Mouse (Mus musculus): ENCODE measurements around the gene Mthfd1l.
"Not testable (repeated sequence)": the region's sequence is repeated elsewhere in the genome, so short reads cannot be mapped to it uniquely, and the experiment has no call there.

- TF ChIP-seq CTCF (IDR thresholded peaks at IDR 0.05; ENCODE audit: control insufficient read depth, insufficient read depth, low read length); POLR2A (IDR thresholded peaks at IDR 0.05; ENCODE audit: borderline replicate concordance, control insufficient read depth, low read depth, low read length): not testable (repeated sequence)
These were observed 150.5 kb downstream of the Mthfd1l start for GRCm38 (mm10) chr10:4123280-4123945.
